Mouse (Mus musculus): ENCODE measurements around the gene Sec14l1. TPM values are rescaled to one million over a fixed set of nuclear protein-coding genes. Genes with fewer than 3 reads are reported as not detected.

Gene Sec14l1
- polyA plus RNA-seq, 1 experiment from 2014 or later = 42.1 TPM

DNA sequence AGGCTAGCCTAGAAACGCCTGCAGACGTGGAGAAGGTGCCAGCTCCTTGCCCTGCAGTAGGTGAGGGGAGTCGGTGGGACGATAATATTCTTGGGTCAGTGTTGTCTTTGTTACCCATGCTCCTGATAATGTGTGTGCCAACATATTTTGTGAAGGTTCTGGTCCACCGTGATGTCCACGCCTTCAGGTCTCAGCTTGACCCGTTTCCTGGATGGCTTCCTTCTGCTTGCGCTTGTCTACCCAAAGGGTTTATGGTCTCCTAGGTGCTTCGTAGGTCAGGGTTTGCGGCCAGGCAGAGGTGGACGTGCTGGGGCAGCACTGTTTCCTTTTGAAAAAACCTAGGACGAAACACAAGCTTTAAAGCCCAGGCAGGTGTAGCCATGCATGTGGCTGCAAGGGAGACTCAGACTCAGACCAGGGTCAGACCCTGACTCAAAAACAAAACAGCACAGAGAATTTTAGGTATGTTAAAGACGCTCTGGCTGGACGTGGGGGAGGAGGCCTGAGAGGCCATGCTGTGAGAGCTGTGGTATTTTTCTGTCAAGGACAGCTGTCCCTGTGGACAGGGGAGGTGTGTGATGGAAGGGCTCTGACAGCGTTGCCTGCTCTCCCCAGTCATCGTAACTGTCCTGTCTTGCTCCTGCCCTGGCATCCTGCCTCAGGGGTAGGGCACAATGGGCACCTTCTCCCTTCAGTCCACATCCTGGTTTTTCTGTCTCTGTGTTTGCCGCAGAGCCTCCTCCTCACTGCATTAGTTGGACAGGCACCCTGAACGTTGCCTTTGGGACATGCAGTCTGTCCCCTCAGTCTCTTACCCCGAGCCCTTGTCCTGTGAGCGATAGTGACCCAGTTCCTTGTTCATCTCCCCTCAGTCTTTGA lies 5.6 kb downstream of the Sec14l1 start:
- H3K27ac ChIP-seq = peak overlapping the region; percentile 80
- H3K27me3 ChIP-seq = no peaks in the 10 kb centered on the region
- peak overlapping the region; percentile 45; the same call in 1 of the 2 replicates for H3K9ac ChIP-seq
- peak overlapping the region; percentile 39 for H3K4me2 ChIP-seq
- no peak overlapping the region for H3K4me3 ChIP-seq
- H3K36me3 ChIP-seq = peaks cover 3% of the 10 kb centered on the region; the same call in 1 of the 2 replicates
- no peaks in the 10 kb centered on the region for H3K9me3 ChIP-seq (replicated peaks)
- peak; percentile 27; the same call in 1 of the 2 replicates for ATAC-seq (replicated peaks; ENCODE audit: insufficient number of reproducible peaks, insufficient read depth, low FRiP score, low read depth)
- H3K4me1 ChIP-seq (replicated peaks) = peaks cover 94% of the 10 kb centered on the region
- WGBS = 32% methylated on average over 20 of the region's 20 CpGs

DNA sequence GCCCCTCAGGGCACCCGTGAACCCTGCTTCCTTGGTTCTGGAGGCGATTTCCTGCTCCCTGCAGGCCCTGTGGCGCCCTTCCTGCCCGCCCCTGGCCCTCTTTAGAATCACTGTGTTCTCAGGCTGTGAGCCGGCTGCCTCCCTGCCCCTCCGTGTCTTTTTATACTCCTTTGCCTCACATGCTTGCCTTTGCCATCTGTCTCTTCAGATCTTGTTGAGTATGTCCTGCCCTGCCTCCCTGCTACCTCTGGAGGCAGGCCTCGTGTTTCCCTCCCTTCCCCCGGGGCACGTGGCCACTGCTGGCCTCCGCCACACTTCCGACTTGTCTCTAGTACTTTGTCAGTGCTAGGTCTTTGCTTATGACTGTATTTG lies 6.2 kb downstream of the Sec14l1 start:
- Histone ChIP-seq H3K9me3 (replicated peaks) (no peaks in the 10 kb centered on the region), H3K4me3 (no peak overlapping the region), H3K36me3 (peaks cover 3% of the 10 kb centered on the region; the same call in 1 of the 2 replicates), H3K27me3 (no peaks in the 10 kb centered on the region), H3K4me1 (replicated peaks) (peaks cover 98% of the 10 kb centered on the region), H3K4me2 (peak overlapping the region; percentile 39), H3K27ac (peak overlapping the region; percentile 80), H3K9ac (peak overlapping the region; percentile 45; the same call in 1 of the 2 replicates)
- WGBS = 29% methylated on average over 11 of the region's 11 CpGs
- ATAC-seq (replicated peaks; ENCODE audit: insufficient number of reproducible peaks, insufficient read depth, low FRiP score, low read depth) = no peak

DNA sequence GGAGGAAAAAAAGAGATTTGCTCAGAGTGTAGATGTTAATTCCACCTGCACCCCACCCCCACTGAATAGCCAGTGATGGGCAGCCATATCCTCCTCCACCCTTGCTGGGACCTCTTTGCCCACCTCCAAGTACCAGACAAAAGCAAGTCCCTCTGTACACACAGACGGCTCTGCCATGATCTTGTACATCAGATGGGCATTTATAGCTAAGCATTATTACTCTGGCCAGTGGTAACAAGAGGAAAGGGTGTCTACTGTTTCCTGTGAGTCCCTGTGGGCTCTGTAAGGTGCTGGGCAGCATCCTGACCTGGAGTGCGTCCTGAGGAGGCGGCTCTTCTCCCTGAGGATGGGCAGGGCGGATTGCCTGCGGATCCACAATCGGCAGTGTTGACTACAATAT lies 7.0 kb downstream of the Sec14l1 start:
- no peak overlapping the region for H3K27ac ChIP-seq
- no peak overlapping the region for H3K4me3 ChIP-seq
- H3K9ac ChIP-seq = no peak overlapping the region; the same call in 1 of the 2 replicates
- 84% methylated on average over 6 of the region's 6 CpGs for WGBS
- no peak for ATAC-seq (replicated peaks; ENCODE audit: insufficient number of reproducible peaks, insufficient read depth, low FRiP score, low read depth)
- no peaks in the 10 kb centered on the region for H3K9me3 ChIP-seq (replicated peaks)
- peaks cover 98% of the 10 kb centered on the region for H3K4me1 ChIP-seq (replicated peaks)
- peaks cover 3% of the 10 kb centered on the region; the same call in 1 of the 2 replicates for H3K36me3 ChIP-seq
- H3K27me3 ChIP-seq = no peaks in the 10 kb centered on the region
- no peak overlapping the region for H3K4me2 ChIP-seq

DNA sequence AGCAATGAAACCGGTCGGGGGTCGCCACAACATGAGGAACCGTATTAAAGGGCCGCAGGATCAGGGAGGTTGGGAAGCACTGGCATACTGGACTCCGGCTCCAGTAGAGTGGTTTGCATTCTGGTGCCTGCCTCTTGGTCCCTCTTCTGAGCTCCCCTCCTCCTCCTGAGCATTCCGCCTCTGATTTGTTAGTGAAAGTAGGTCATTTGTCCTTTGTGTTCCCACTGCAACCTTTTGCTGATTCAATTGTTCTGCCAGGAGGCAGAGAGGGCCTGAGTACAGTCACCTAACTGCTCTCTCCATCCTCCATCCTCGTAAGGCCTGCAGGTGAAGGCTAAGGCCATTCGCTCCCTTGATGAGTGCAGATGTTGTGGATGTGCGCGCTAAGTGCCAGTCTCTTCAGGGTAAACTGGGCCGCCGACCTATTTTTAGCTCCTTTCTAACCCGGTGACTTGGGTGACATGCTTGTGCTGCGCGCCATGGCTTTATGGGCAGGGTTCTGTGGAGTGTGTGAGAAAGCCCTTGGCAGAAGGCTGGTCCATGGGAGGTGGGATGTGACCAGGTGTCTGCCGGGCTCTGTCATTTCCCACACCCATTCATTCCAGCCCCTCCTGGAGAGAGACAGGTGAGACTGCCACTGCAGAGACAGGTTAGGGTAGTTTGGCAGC lies 8.6 kb downstream of the Sec14l1 start:
- H3K36me3 ChIP-seq = no peaks in the 10 kb centered on the region
- H3K4me3 ChIP-seq = no peak overlapping the region
- H3K4me1 ChIP-seq (replicated peaks) = peaks cover 98% of the 10 kb centered on the region
- H3K27me3 ChIP-seq = no peaks in the 10 kb centered on the region
- no peak for ATAC-seq (replicated peaks; ENCODE audit: insufficient number of reproducible peaks, insufficient read depth, low FRiP score, low read depth)
- no peaks in the 10 kb centered on the region for H3K9me3 ChIP-seq (replicated peaks)
- 0 out of 2 replicates have a peak overlapping the region, but pooled peaks have one; percentile 11 for H3K9ac ChIP-seq
- peak overlapping the region; percentile 65 for H3K27ac ChIP-seq
- peak overlapping the region; percentile 37 for H3K4me2 ChIP-seq
- WGBS = 61% methylated on average over 17 of the region's 17 CpGs

DNA sequence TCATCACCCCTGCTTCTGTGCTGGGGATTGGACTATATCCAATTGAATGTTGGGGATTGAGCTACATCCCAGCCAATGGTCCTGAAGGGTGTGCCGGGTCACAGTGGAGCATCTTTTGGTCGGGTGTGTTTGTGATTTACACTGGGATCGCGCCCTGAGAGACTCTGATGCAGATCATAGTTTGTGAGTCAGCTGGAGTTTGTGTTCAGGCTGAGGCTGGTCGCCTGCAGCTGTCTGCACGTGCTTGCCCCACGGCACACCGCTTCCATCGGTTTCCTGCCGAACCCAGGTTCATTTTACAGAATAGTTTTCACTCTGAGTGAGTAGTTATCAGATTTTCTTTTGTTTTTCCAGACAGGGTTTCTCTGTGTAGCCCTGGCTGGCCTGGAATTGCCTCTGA lies 9.6 kb downstream of the Sec14l1 start:
- Histone ChIP-seq H3K27me3 (no peaks in the 10 kb centered on the region), H3K9ac (no peak overlapping the region), H3K36me3 (0 out of 2 replicates have a peak, but pooled peaks cover 2% of the 10 kb centered on the region), H3K4me1 (replicated peaks) (peaks cover 98% of the 10 kb centered on the region), H3K4me2 (no peak overlapping the region), H3K27ac (peak overlapping the region; percentile 65; the same call in 1 of the 2 replicates), H3K4me3 (no peak overlapping the region), H3K9me3 (replicated peaks) (no peaks in the 10 kb centered on the region)
- 49% methylated on average over 10 of the region's 10 CpGs for WGBS
- no peak for ATAC-seq (replicated peaks; ENCODE audit: insufficient number of reproducible peaks, insufficient read depth, low FRiP score, low read depth)

DNA sequence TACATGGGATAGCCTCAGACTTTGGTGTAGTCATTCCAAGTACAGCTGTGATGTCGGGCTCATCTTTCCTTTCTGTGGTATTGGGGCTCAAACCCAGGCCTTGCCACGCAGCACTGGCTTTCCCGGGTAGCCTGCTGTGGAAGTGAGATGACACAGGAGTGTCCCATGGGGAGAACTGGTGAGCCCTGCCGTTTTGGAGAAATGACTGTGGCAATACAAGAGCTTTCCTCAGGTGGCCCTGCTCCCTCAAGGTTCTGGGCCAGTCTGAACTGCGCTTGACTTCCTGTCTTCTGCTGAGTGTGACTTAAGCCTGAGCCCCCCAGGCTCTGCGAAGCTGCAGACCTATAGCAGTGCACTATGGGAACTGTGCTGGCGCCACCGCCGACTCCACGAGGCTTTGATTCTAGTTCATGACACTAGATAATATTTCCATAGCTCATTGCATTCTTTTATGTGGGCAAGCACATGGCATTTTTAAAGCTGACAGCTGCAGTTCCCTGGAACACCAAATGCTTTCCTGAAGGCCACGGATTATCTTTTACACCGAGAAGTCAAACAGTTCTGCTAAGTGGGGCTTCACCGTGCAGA lies 12.4 kb downstream of the Sec14l1 start:
- Histone ChIP-seq H3K4me3 (no peak overlapping the region), H3K27ac (peak overlapping the region; percentile 95), H3K9me3 (replicated peaks) (no peaks in the 10 kb centered on the region), H3K27me3 (no peaks in the 10 kb centered on the region), H3K9ac (0 out of 2 replicates have a peak overlapping the region, but pooled peaks have one; percentile 9), H3K36me3 (peaks cover 2% of the 10 kb centered on the region; the same call in 1 of the 2 replicates), H3K4me1 (replicated peaks) (peaks cover 86% of the 10 kb centered on the region), H3K4me2 (peak overlapping the region; percentile 37)
- 0 out of 2 replicates have a peak, but pooled peaks have one; percentile 24 for ATAC-seq (replicated peaks; ENCODE audit: insufficient number of reproducible peaks, insufficient read depth, low FRiP score, low read depth)
- 28% methylated on average over 13 of the region's 13 CpGs for WGBS

DNA sequence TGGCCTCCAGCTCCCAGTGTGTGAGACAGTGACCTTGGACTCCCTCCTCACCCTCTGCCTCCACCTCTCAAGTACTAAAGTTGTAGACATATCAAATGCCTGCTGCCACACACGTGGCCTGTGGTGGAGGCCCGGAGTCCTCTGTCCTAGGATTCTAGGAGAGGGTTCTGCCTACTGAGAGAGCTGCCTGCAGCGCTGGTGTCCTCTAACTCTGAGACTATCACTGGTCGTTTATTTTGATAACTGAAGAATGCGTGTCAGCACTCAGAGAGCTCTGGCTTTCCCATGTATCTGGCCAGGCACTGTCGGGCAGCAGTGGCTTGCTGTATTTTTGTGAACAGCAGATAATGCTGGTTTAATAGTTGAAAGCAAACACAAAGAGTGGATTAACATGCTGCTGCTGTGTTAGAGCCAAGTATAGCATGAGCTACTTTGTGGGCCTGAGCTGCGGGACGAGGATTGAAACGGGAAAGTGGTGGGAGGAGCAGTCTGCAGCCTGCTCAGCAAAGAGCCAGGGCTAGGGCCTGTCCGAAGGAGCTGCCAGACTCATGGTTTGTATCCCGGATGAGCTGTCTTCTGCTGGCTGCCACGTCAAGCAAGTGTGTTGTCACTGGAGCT lies 13.1 kb downstream of the Sec14l1 start:
- ATAC-seq (replicated peaks; ENCODE audit: insufficient number of reproducible peaks, insufficient read depth, low FRiP score, low read depth) = peak; percentile 79
- 13% methylated on average over 12 of the region's 12 CpGs for WGBS
- Histone ChIP-seq H3K4me3 (no peak overlapping the region), H3K4me2 (peak overlapping the region; percentile 37), H3K27ac (peak overlapping the region; percentile 95), H3K36me3 (peaks cover 2% of the 10 kb centered on the region; the same call in 1 of the 2 replicates), H3K4me1 (replicated peaks) (peaks cover 79% of the 10 kb centered on the region), H3K9ac (peak overlapping the region; percentile 42; the same call in 1 of the 2 replicates), H3K27me3 (no peaks in the 10 kb centered on the region), H3K9me3 (replicated peaks) (no peaks in the 10 kb centered on the region)

DNA sequence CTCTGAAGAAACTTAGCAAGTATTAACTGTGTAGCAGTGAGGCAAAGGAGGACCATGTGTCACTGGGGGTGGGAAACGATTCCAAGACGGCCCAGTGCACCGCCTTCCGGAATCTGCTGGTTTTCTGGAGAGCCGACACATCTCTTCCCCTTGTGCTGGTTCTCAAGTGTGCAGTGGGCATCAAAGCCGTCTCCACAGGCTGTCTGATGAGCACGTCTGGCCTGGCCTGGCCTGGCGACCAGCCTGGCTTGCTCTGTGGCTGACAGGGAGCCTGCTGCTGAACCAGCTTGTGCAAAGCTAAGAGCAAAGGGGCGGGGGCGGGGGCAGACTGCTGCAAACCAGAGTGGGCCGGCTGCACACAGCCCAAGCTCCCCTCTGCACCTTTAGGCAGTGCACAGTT lies 14.5 kb downstream of the Sec14l1 start:
- H3K36me3 ChIP-seq = peaks cover 2% of the 10 kb centered on the region; the same call in 1 of the 2 replicates
- H3K9me3 ChIP-seq (replicated peaks) = no peaks in the 10 kb centered on the region
- H3K27ac ChIP-seq = peak overlapping the region; percentile 95
- WGBS = 56% methylated on average over 11 of the region's 11 CpGs
- H3K4me2 ChIP-seq = no peak overlapping the region
- ATAC-seq (replicated peaks; ENCODE audit: insufficient number of reproducible peaks, insufficient read depth, low FRiP score, low read depth) = no peak
- no peaks in the 10 kb centered on the region for H3K27me3 ChIP-seq
- H3K4me3 ChIP-seq = no peak overlapping the region
- H3K9ac ChIP-seq = 0 out of 2 replicates have a peak overlapping the region, but pooled peaks have one; percentile 22
- H3K4me1 ChIP-seq (replicated peaks) = peaks cover 71% of the 10 kb centered on the region

DNA sequence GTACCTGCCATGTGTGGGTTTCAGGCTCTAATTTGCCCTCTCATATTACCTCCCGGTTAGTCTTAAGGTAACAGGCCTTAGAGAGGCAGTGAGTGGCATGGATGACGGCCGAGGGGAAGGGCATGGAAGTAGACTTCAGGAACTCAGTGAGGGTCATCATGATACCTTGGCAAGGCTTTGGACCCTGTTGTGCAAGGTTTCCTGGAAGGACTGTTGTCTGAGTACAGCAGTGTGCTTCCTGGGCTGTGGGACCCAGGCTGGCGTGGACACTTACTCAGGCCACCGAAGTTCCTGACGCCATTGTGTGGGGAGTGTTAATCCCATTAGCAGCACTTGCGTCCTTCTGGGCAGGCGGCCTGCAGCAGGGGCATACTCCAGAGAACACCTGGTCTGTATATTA lies 15.1 kb downstream of the Sec14l1 start:
- Histone ChIP-seq H3K9ac (no peak overlapping the region), H3K4me3 (no peak overlapping the region), H3K4me2 (no peak overlapping the region), H3K27ac (peak overlapping the region; percentile 95; the same call in 1 of the 2 replicates), H3K9me3 (replicated peaks) (no peaks in the 10 kb centered on the region), H3K36me3 (peaks cover 2% of the 10 kb centered on the region; the same call in 1 of the 2 replicates), H3K4me1 (replicated peaks) (peaks cover 72% of the 10 kb centered on the region), H3K27me3 (no peaks in the 10 kb centered on the region)
- no peak for ATAC-seq (replicated peaks; ENCODE audit: insufficient number of reproducible peaks, insufficient read depth, low FRiP score, low read depth)
- WGBS = 86% methylated on average over 8 of the region's 8 CpGs

DNA sequence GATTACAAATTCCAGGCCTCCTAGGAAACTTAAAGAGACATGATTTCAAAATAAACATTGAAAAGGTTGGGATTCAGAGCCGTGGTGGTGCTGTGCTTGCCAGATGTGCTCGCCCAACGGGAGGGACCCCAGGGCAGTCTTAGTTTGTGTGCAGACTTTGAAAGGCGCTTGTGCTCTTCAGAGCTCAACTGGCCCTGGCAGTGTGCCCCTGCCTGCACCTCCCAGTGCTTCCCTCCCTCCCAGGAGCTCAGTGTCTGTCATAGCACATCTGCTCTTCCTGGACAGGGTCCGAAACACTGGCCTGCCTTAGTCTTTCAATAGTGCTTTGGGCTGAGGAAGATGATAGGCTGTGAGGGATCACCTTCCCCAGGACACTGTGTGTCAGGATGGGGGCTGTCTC lies 15.9 kb downstream of the Sec14l1 start:
- H3K4me3 ChIP-seq = no peak overlapping the region
- peaks cover 73% of the 10 kb centered on the region for H3K4me1 ChIP-seq (replicated peaks)
- peaks cover 2% of the 10 kb centered on the region; the same call in 1 of the 2 replicates for H3K36me3 ChIP-seq
- peak overlapping the region; percentile 3; the same call in 1 of the 2 replicates for H3K27ac ChIP-seq
- no peaks in the 10 kb centered on the region for H3K27me3 ChIP-seq
- no peak overlapping the region for H3K4me2 ChIP-seq
- ATAC-seq (replicated peaks; ENCODE audit: insufficient number of reproducible peaks, insufficient read depth, low FRiP score, low read depth) = no peak
- no peaks in the 10 kb centered on the region for H3K9me3 ChIP-seq (replicated peaks)
- H3K9ac ChIP-seq = no peak overlapping the region
- WGBS = 36% methylated on average over 5 of the region's 5 CpGs
